Mouse (Mus musculus) kidney, adult 2 months (tissue): ENCODE measurements around the gene Col9a3.

Source experiments
- CTCF ChIP-seq: fragments of 200-500 bp; conservative IDR thresholded peaks from 2 replicates; pipeline ENCODE4 v1.5.1; 2011; ENCODE audit warnings: low read depth, mild to moderate bottlenecking, control low read depth, low read length, moderate library complexity, mixed read lengths; ENCODE audit not compliant: insufficient read depth, insufficient read length
- POLR2A ChIP-seq: fragments of 200-500 bp; IDR thresholded peaks from one replicate; pipeline ENCODE4 v1.6.1; 2011; ENCODE audit warnings: low read depth, low read length, control low read depth

DNA sequence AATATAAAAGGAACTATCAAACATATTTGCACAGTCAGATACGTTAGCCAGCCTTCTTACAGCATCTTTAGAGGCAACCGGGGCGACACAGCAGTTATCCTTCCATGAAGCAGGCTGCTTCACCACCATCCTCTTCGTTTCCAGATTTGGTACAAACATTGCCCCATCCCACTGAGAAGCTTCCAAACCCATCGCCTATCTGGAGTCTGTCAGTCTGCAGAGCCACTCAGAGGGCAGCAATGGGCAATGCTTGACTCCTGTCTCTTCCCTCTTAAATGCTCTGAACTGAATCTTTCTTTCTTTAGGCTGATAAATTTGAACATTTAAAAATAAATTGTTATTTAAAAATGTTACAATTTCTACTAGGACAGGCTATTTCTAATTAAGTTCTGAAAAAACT, 60.8 kb downstream of the Col9a3 start:
- TF ChIP-seq CTCF: no peak
- no peak for TF ChIP-seq POLR2A
